Mouse (Mus musculus): Measurements from ENCODE around the gene Olfr1280. TPM values are rescaled to one million over a fixed set of nuclear protein-coding genes. Genes with fewer than 3 reads are reported as not detected.

Gene Olfr1280
- polyA plus RNA-seq (2017; shearing (Covaris generic)): not detected

DNA sequence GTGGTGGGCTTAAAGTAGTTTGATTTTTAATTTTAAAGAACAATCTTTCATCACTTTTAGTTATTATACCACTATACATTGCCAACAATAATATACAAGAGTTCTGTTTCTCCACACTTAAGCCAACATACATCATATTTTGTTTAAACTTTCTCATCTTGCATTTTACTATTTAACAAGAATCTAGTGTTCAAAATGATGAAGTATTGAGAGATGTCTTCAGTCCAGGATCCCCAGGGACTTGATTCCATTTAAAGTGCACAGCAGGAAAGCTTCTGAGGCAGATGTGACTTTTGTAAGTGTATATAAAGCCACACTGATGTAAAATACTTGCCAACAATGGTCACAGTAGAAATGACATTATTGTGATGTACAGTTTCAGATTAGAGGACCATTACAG, at the start of gene Olfr1280:
Gene Olfr1280, plus strand, starts transcription at position 301 of the 400 bp plus-strand sequence.

GRCm38 (mm10) chr2:111274006-111274405, 39.8 kb upstream of the Olfr1280 start, which contains the start of gene Olfr1277:
Gene Olfr1277 (minus strand): TSS chr2:111274106.

DNA sequence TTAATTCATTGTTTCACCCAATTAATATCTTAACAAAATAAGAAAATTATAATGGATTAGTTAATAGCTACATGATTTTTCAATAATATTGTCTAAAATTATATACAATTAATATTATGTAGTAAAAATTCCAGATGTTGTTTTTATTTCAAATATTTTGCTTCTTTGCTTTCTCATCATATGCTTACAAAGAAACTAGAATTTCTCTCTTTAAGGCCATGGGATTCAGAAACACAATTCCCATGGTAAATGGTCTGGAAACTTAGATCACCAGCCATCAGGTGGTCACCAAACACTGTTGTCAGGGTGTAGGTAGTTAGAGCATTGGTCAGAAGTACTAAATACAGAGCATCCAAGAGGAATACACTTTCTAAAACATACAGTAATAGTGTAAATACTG, 24.0 kb upstream of the Olfr1280 start, which contains the start of gene Olfr1278:
Gene Olfr1278, plus strand, starts transcription at position 301 of the 400 bp plus-strand sequence.

GRCm38 (mm10) chr2:111300374-111300773, 13.4 kb upstream of the Olfr1280 start, which contains the start of gene Olfr1279:
Gene Olfr1279 (plus strand): TSS chr2:111300635.

GRCm38 (mm10) chr2:111326220-111326619, 12.4 kb downstream of the Olfr1280 start, which contains the start of gene Olfr1281:
Gene Olfr1281 (plus strand): TSS chr2:111326520.

DNA sequence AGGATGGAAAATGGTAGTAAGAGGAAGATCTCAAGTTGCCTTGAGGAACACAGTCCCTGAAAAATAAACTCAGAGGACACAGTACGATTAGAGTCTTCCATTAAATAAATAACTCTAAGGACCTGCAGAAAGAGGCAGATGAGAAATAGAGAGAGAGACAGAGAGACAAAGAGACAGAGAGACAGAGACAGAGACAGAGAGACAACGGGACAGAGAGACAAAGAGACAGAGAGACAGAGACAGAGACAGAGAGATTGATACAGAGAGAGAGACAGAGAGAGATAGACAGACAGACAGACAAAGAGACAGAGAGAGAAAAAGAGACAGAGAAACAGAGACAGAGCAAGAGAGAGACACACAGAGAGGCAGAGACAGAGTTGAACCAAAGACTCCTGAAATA, 22.2 kb downstream of the Olfr1280 start, which contains the start of gene Olfr1282:
Gene Olfr1282, minus strand, starts transcription at position 101 of the 400 bp plus-strand sequence.

DNA sequence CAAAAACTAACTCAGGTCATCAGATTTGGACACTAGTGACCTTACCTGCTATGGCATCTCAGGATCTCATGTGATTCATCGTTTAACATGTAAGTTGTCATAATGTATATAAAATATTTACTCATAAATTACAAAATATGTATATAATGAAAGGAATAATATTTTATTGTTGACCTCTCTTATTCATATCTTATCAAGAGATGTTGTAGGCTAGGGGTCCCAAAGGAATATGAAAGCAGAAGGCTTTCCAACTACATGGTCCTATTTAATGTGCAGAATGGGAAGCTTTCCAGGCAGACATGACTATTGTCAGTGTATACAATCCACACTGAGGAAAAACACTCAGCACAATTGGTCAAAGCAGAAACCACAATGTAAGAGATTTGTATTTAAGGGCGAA, 52.7 kb downstream of the Olfr1280 start, which contains the start of gene Olfr1283:
Gene Olfr1283, plus strand, starts transcription at position 301 of the 400 bp plus-strand sequence.

DNA sequence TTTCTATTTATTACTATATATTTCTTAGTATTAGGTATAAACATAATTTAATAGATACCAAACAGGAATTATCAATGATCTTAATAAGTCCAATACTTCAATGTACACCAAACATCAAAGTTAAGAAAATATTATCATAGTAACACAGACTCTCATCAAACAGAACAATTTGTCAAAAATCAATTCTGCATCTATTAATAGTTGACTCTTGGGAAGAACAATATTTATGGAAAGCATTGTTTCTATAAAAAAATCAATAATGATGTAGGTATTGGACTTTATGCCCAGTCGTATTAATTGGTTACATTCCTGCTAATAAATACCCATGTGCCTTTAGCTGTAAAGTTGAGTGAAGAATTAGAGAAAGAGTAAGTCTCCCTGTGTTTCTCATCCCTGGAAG, 61.4 kb downstream of the Olfr1280 start, which contains the start of gene Olfr1284:
Gene Olfr1284, plus strand, starts transcription at position 301 of the 400 bp plus-strand sequence.

Other genes with a start within 250 kb of the Olfr1280 start
- not detected for gene Gm13941, start 208.0 kb upstream of the Olfr1280 start, polyA plus RNA-seq (2017; shearing (Covaris generic))
- not detected for gene Gm15130, start 161.1 kb upstream of the Olfr1280 start, polyA plus RNA-seq (2017; shearing (Covaris generic))
- gene 4930430A15Rik, start 84.4 kb upstream of the Olfr1280 start, polyA plus RNA-seq (2017; shearing (Covaris generic)): not detected
- not detected for gene Olfr1275, start 78.7 kb upstream of the Olfr1280 start, polyA plus RNA-seq (2017; shearing (Covaris generic))
- gene Olfr1276, start 59.5 kb upstream of the Olfr1280 start, polyA plus RNA-seq (2017; shearing (Covaris generic)): not detected
- not detected for gene Olfr1277, start 39.9 kb upstream of the Olfr1280 start, polyA plus RNA-seq (2017; shearing (Covaris generic))
- gene Olfr1278, start 23.9 kb upstream of the Olfr1280 start, polyA plus RNA-seq (2017; shearing (Covaris generic)): not detected
- not detected for gene Olfr1279, start 13.4 kb upstream of the Olfr1280 start, polyA plus RNA-seq (2017; shearing (Covaris generic))
- not detected for gene Olfr1281, start 12.5 kb downstream of the Olfr1280 start, polyA plus RNA-seq (2017; shearing (Covaris generic))
- not detected for gene Olfr1282, start 22.1 kb downstream of the Olfr1280 start, polyA plus RNA-seq (2017; shearing (Covaris generic))
- gene Olfr1283, start 52.8 kb downstream of the Olfr1280 start, polyA plus RNA-seq (2017; shearing (Covaris generic)): not detected
- not detected for gene Olfr1284, start 61.5 kb downstream of the Olfr1280 start, polyA plus RNA-seq (2017; shearing (Covaris generic))
- not detected for gene Olfr1286, start 109.1 kb downstream of the Olfr1280 start, polyA plus RNA-seq (2017; shearing (Covaris generic))
- gene Olfr1287, start 135.1 kb downstream of the Olfr1280 start, polyA plus RNA-seq (2017; shearing (Covaris generic)): not detected
- gene Olfr1288, start 160.1 kb downstream of the Olfr1280 start, polyA plus RNA-seq (2017; shearing (Covaris generic)): not detected
- not detected for gene Olfr1289, start 166.8 kb downstream of the Olfr1280 start, polyA plus RNA-seq (2017; shearing (Covaris generic))
- not detected for gene Olfr1290, start 179.8 kb downstream of the Olfr1280 start, polyA plus RNA-seq (2017; shearing (Covaris generic))
- 0.11 TPM for gene Olfr1291-ps1, start 183.2 kb downstream of the Olfr1280 start, polyA plus RNA-seq (2017; shearing (Covaris generic))
- 0.11 TPM for gene Olfr1293-ps, start 211.2 kb downstream of the Olfr1280 start, polyA plus RNA-seq (2017; shearing (Covaris generic))
- not detected for gene Olfr1294, start 226.3 kb downstream of the Olfr1280 start, polyA plus RNA-seq (2017; shearing (Covaris generic))

All from CD4-positive, CD25-positive, alpha-beta regulatory T cell (primary cell).